Mouse (Mus musculus): Measurements from ENCODE around the gene Fam166b. TPM values are rescaled to one million over a fixed set of nuclear protein-coding genes. Genes with fewer than 3 reads are reported as not detected.

The Fam166b gene
- polyA plus RNA-seq, 1 experiment, result 1.3 TPM

DNA sequence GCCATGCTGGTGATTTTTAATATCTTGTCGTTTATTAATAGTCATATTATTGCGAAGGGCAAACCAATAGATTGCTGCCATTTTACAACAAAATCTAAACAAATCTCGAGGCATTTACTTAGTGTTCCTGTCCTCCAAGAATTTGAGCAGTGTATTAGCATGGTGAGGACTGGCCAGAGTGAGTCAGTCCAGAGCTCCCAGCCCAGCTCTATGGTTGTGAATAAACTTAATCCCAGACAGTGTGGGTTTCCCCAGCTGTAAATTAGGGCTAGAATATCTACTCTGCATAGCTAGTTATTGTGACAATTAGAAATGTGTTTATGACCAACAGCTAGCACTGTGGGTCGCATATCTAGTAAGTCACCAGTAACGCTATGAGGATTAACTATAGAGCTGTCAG, 32.6 kb downstream of the Fam166b start:
- no peaks in the 10 kb centered on the region for H3K36me3 ChIP-seq (ENCODE audit: control insufficient read depth, insufficient read depth, low read length)
- H3K27me3 ChIP-seq (replicated peaks; ENCODE audit: control insufficient read depth, insufficient read depth, low read length), result no peaks in the 10 kb centered on the region
- H3K4me3 ChIP-seq (ENCODE audit: insufficient read depth, low read depth, low read length), result no peak overlapping the region
- DNase-seq, result no peak
- WGBS, result 91% methylated on average over 5 of the region's 5 CpGs
- H3K27ac ChIP-seq (ENCODE audit: insufficient read depth, low read depth, low read length), result no peak overlapping the region
- no peak for TF ChIP-seq CTCF (conservative IDR thresholded peaks at IDR 0.05; ENCODE audit: insufficient read depth, insufficient read length, low read depth, low read length)
- TF ChIP-seq POLR2A (IDR thresholded peaks at IDR 0.05; ENCODE audit: low read depth, low read length), result no peak
- H3K4me1 ChIP-seq (ENCODE audit: control insufficient read depth, insufficient read depth, low read length), result peaks cover 37% of the 10 kb centered on the region

GRCm38 (mm10) chr4:43395836-43396235, 33.1 kb downstream of the Fam166b start:
- WGBS, result 77% methylated on average over 9 of the region's 9 CpGs
- Histone ChIP-seq H3K27ac (ENCODE audit: insufficient read depth, low read depth, low read length) (peak overlapping the region; percentile 5), H3K4me1 (ENCODE audit: control insufficient read depth, insufficient read depth, low read length) (peaks cover 41% of the 10 kb centered on the region), H3K27me3 (replicated peaks; ENCODE audit: control insufficient read depth, insufficient read depth, low read length) (no peaks in the 10 kb centered on the region), H3K4me3 (ENCODE audit: insufficient read depth, low read depth, low read length) (no peak overlapping the region), H3K36me3 (ENCODE audit: control insufficient read depth, insufficient read depth, low read length) (no peaks in the 10 kb centered on the region)
- DNase-seq, result no peak
- no peak for TF ChIP-seq POLR2A (IDR thresholded peaks at IDR 0.05; ENCODE audit: low read depth, low read length)
- TF ChIP-seq CTCF (conservative IDR thresholded peaks at IDR 0.05; ENCODE audit: insufficient read depth, insufficient read length, low read depth, low read length), result no peak

GRCm38 (mm10) chr4:43395147-43395546, 33.8 kb downstream of the Fam166b start:
- Histone ChIP-seq H3K27ac (ENCODE audit: insufficient read depth, low read depth, low read length) (peak overlapping the region; percentile 95), H3K4me1 (ENCODE audit: control insufficient read depth, insufficient read depth, low read length) (peaks cover 41% of the 10 kb centered on the region), H3K27me3 (replicated peaks; ENCODE audit: control insufficient read depth, insufficient read depth, low read length) (no peaks in the 10 kb centered on the region), H3K4me3 (ENCODE audit: insufficient read depth, low read depth, low read length) (no peak overlapping the region), H3K36me3 (ENCODE audit: control insufficient read depth, insufficient read depth, low read length) (no peaks in the 10 kb centered on the region)
- no peak for TF ChIP-seq CTCF (conservative IDR thresholded peaks at IDR 0.05; ENCODE audit: insufficient read depth, insufficient read length, low read depth, low read length)
- no peak for TF ChIP-seq POLR2A (IDR thresholded peaks at IDR 0.05; ENCODE audit: low read depth, low read length)
- 75% methylated on average over 5 of the region's 5 CpGs for WGBS
- no peak for DNase-seq

GRCm38 (mm10) chr4:43394345-43394891, 34.5 kb downstream of the Fam166b start:
- no peaks in the 10 kb centered on the region for H3K36me3 ChIP-seq (ENCODE audit: control insufficient read depth, insufficient read depth, low read length)
- WGBS, result 4% methylated on average over 15 of the region's 15 CpGs

GRCm38 (mm10) chr4:43391521-43392050, 37.3 kb downstream of the Fam166b start:
- H3K4me1 ChIP-seq (ENCODE audit: control insufficient read depth, insufficient read depth, low read length), result peaks cover 27% of the 10 kb centered on the region; the same call in 1 of the 2 replicates
- H3K27me3 ChIP-seq (replicated peaks; ENCODE audit: control insufficient read depth, insufficient read depth, low read length), result no peaks in the 10 kb centered on the region
- peak overlapping the region; percentile 12 for H3K27ac ChIP-seq (ENCODE audit: insufficient read depth, low read depth, low read length)
- WGBS, result 76% methylated on average over 3 of the region's 3 CpGs
- H3K4me3 ChIP-seq (ENCODE audit: insufficient read depth, low read depth, low read length), result no peak overlapping the region
- H3K36me3 ChIP-seq (ENCODE audit: control insufficient read depth, insufficient read depth, low read length), result no peaks in the 10 kb centered on the region
- TF ChIP-seq POLR2A (IDR thresholded peaks at IDR 0.05; ENCODE audit: low read depth, low read length), result no peak
- no peak for TF ChIP-seq CTCF (conservative IDR thresholded peaks at IDR 0.05; ENCODE audit: insufficient read depth, insufficient read length, low read depth, low read length)
- no peak for DNase-seq

More at GRCm38 (mm10) chr4:43394345-43394891, 34.5 kb downstream of the Fam166b start:
- H3K4me3 ChIP-seq (ENCODE audit: insufficient read depth, low read depth, low read length), result peak overlapping the region; percentile 8; the same call in 1 of the 2 replicates
- peaks cover 39% of the 10 kb centered on the region; the same call in 1 of the 2 replicates for H3K4me1 ChIP-seq (ENCODE audit: control insufficient read depth, insufficient read depth, low read length)
- DNase-seq, result peak; percentile 95
- H3K27ac ChIP-seq (ENCODE audit: insufficient read depth, low read depth, low read length), result peak overlapping the region; percentile 95
- H3K27me3 ChIP-seq (replicated peaks; ENCODE audit: control insufficient read depth, insufficient read depth, low read length), result no peaks in the 10 kb centered on the region
- TF ChIP-seq POLR2A (IDR thresholded peaks at IDR 0.05; ENCODE audit: low read depth, low read length) (peak; percentile 49), CTCF (conservative IDR thresholded peaks at IDR 0.05; ENCODE audit: insufficient read depth, insufficient read length, low read depth, low read length) (0 out of 2 replicates have a peak, but pooled peaks have one; percentile 2)

DNA sequence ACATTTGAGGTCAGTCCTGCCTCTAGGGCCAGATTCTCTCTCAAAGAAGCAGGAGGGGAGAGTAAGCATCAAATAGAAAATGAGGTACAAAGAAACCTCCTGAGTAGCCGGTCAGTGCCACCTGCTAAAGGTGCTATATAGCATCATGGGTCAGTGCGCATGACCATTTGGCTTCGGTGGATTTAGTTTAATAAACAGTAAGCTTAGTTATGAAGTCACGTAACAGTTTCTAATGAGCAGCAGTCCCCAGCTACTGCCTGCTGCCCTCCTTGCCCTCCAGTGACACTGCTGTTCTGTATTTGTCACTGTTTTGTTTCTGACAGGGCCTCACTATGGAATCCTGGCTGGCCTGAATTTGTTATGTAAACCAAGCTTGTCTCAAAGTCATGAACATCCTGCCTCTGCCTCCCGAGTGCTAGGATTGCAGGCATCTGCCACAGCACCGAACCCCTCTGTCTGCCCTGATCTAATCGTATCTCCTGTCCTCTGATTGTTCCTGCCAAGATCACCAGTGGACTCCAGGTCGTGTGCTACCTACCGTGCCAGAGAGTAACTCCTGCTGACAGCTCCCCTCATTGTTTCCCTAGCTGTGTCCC, 39.0 kb downstream of the Fam166b start:
- no peak overlapping the region for H3K4me3 ChIP-seq (ENCODE audit: insufficient read depth, low read depth, low read length)
- peaks cover 24% of the 10 kb centered on the region; the same call in 1 of the 2 replicates for H3K4me1 ChIP-seq (ENCODE audit: control insufficient read depth, insufficient read depth, low read length)
- DNase-seq, result peak; percentile 46
- 35% methylated on average over 9 of the region's 9 CpGs for WGBS
- peak overlapping the region; percentile 77 for H3K27ac ChIP-seq (ENCODE audit: insufficient read depth, low read depth, low read length)
- H3K36me3 ChIP-seq (ENCODE audit: control insufficient read depth, insufficient read depth, low read length), result no peaks in the 10 kb centered on the region
- TF ChIP-seq POLR2A (IDR thresholded peaks at IDR 0.05; ENCODE audit: low read depth, low read length), result no peak
- no peak for TF ChIP-seq CTCF (conservative IDR thresholded peaks at IDR 0.05; ENCODE audit: insufficient read depth, insufficient read length, low read depth, low read length)
- no peaks in the 10 kb centered on the region for H3K27me3 ChIP-seq (replicated peaks; ENCODE audit: control insufficient read depth, insufficient read depth, low read length)

DNA sequence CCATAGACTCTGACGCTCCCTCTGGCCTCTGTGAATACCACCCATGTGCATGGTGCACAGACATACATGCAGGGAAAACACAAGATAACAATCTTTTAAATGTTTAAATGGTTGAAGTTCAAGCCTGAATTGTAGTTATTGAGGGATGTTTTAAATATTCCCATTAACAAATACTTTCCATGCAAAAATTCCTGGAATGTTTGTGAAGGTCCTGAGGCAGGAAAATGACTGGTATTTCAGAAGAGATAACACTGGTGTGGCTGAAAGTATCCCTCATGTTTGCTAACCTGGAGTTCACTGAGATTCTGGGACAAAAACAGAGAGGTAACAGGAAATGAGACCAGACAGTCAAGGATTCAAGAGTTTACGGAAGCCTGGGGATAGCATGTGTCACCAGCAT, 39.5 kb downstream of the Fam166b start:
- no peaks in the 10 kb centered on the region for H3K27me3 ChIP-seq (replicated peaks; ENCODE audit: control insufficient read depth, insufficient read depth, low read length)
- WGBS, result 49% methylated on average over 2 of the region's 2 CpGs
- no peak for DNase-seq
- H3K4me3 ChIP-seq (ENCODE audit: insufficient read depth, low read depth, low read length), result no peak overlapping the region
- no peak for TF ChIP-seq POLR2A (IDR thresholded peaks at IDR 0.05; ENCODE audit: low read depth, low read length)
- TF ChIP-seq CTCF (conservative IDR thresholded peaks at IDR 0.05; ENCODE audit: insufficient read depth, insufficient read length, low read depth, low read length), result no peak
- H3K27ac ChIP-seq (ENCODE audit: insufficient read depth, low read depth, low read length), result peak overlapping the region; percentile 77
- H3K4me1 ChIP-seq (ENCODE audit: control insufficient read depth, insufficient read depth, low read length), result peaks cover 20% of the 10 kb centered on the region; the same call in 1 of the 2 replicates
- no peaks in the 10 kb centered on the region for H3K36me3 ChIP-seq (ENCODE audit: control insufficient read depth, insufficient read depth, low read length)
